Mouse (Mus musculus): ENCODE measurements at regions not wholly inside any gene's neighbourhood (a gene's known extent, or its start where the extent isn't known, plus 50 kb on each side); places are given as distances from the start of the nearest gene placed in this dataset.

DNA sequence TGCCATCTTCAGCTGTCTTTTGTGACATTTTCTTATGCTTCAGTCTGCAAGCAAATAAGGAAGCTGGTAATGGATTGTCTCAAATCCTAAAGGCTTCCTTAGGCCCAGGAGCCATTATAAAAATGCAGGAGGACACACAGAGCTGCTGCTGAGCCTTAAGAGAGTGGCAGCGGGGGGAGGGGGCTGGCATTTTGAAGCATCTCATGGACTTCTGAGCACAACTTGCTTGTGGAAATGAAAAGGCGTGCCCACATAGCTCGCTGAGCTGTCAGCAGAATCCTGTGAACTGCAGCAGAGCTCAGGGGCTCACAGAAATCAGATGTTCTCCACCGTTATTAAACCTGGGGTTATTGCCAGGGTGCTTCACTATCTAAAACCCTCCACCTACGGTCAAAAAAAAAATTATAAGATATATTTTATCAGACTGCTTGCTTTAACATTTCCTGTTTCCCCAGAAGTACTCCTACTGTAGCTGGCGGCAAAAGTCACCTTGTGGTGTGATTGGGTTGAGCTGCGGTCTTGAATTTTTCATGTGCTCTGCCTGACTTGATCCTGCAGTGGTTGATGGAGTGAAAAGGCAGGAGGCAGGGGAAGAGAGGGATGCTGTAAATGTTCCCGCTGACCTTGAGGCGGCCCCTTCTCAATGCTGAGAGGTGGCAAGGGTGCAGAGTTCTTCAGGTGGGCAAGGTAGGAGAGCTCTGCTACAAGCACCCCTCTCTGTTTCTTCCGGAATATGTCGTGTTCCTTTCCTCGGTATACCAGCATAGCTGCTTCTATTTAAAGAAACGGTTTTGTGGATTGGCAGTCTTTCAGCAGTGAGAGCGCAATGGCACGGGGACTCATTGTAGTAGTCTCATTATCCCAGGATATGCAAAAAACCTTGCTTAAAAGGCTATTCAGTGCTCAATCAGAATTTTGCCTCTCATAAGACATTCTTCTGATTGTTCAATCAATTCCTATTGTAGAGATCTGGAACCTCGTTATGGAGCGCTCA lies 71.4 kb upstream of the Krr1 start:
- TF ChIP-seq CTCF (IDR thresholded peaks at IDR 0.05; ENCODE audit: low read depth) (no peak), EP300 (IDR thresholded peaks at IDR 0.05; ENCODE audit: low read depth) (no peak)

Data from heart, postnatal 0 days (tissue).